Mouse (Mus musculus): ENCODE results near the gene Hist1h3g. TPM values are rescaled to one million over a fixed set of nuclear protein-coding genes. Genes with fewer than 3 reads are reported as not detected.
"Not testable (repeated sequence)": the region's sequence is repeated elsewhere in the genome, so short reads cannot be mapped to it uniquely, and the experiment has no call there.

The Hist1h3g gene
- polyA plus RNA-seq, 1 experiment = 23.2 TPM

DNA sequence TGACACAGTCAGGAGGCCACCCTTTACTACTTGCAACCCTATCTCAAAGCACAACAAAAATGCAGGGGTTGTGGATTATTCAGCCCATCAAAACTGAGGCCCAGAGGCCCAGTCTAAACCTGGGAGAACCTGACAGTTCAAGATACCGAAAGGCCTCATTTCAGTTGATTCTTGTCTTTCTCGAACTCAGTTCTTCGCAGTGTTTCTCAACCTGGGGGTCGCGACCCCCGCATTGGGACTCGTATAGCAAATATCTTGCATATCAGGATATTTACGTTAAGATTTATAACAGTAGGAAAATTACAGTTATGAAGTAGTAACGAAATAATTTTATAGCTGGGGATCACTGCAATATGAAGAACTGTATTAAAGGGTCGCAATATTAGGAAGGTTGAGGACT lies 9.3 kb upstream of the Hist1h3g start:
- TF ChIP-seq GATA1 (IDR thresholded peaks at IDR 0.05; ENCODE audit: low read length) = no peak

DNA sequence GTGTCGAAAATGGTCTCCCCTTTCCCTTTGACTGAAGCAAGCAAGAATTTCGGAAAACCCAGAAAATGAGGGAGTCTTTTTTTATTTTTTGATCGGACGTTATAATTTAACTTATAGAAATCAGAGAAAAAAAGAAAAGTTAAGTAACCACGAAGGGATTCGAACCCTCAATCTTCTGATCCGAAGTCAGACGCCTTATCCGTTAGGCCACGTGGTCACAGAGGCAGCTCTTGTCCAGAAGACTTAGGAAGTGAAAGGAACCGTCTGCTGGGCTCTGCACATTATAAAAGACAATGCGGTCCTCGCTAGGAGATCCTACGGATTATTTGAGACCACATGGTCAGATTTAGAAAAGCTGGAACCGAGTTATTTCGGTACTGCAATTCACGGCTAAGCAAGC lies 8.9 kb upstream of the Hist1h3g start:
- no peak for TF ChIP-seq GATA1 (IDR thresholded peaks at IDR 0.05; ENCODE audit: low read length)

DNA sequence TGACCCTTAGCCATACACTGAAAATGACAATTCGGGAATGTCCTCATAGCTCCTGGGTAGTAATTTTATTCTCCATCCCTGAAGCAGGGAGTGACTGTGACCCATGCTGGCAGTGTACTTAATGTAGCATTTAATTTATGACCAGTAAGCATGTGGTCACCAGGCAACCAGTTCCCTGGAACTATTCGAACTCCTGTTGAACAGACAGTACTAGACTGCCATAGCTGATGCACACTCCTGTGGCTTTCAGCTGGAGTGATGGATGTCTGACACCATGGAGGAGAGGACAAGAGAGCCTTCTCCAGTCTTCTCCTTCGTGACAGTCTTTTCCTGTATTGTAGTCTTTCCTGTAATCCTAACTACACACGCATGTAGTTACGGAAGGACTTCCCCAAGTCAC lies 6.2 kb upstream of the Hist1h3g start:
- no peak for TF ChIP-seq GATA1 (IDR thresholded peaks at IDR 0.05; ENCODE audit: low read length)

DNA sequence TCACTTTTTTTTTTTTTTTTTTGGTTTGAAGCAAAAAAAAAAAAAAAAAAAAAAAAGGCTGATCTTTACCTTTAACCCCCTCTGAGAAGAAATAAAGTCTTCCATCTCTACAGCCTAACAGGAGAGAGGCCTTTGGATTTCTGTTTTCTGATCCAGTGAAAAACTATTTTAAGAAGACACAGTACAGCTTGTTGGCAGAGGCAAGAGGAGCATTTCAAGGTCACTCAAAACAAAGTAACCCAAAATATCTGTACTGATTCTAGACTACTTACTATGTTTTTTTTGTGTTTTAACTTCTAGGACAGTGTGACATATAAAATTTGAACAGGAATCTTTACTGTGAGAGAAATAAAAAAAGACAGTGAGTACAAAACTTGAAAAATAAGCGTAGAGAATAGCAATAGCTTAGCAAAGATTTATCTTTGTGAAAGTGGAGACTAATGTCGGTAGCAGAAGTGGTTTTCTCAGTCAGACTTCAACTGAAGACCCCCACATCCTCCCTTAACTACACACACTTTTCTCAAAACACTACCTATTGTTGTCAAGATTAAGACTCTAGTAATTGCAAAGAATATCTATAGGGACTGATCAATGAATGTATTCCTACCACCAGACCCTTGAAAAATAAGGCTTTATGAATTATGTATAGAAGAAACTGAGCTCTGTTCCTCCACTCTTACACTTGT lies 5.6 kb upstream of the Hist1h3g start:
- no peak for TF ChIP-seq GATA1 (IDR thresholded peaks at IDR 0.05; ENCODE audit: low read length)

DNA sequence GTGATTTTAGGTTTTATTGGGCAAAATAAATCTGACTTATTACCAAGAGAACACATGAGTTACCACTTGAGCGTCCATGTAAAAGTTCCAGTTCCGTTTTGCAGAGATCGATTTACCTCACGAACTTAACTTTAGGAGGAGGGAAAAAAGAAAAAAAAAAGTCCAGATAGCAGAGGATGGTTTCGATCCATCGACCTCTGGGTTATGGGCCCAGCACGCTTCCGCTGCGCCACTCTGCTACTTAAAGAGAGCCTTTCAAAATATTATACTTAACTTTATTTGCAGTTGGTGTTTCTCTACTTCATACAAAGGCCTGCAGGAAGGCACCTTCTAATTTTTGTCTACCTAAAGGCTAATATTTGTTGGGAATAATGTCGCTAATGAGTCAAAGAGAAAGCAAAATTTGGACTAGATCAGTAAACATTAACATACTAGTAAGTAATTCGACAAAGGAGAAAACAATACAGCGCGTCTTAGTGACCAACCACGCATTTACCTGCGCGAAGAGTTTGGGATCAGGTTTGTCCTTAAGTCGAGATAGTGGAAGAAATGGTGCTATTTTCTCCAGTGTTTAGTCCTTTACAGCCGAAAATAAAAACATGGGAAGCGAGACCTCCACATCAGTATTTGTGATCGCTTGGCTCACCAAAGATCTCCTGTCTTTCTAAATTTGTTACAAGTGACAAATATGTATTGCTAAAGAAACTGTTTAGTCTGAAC lies 4.9 kb upstream of the Hist1h3g start:
- TF ChIP-seq GATA1 (IDR thresholded peaks at IDR 0.05; ENCODE audit: low read length) = no peak

DNA sequence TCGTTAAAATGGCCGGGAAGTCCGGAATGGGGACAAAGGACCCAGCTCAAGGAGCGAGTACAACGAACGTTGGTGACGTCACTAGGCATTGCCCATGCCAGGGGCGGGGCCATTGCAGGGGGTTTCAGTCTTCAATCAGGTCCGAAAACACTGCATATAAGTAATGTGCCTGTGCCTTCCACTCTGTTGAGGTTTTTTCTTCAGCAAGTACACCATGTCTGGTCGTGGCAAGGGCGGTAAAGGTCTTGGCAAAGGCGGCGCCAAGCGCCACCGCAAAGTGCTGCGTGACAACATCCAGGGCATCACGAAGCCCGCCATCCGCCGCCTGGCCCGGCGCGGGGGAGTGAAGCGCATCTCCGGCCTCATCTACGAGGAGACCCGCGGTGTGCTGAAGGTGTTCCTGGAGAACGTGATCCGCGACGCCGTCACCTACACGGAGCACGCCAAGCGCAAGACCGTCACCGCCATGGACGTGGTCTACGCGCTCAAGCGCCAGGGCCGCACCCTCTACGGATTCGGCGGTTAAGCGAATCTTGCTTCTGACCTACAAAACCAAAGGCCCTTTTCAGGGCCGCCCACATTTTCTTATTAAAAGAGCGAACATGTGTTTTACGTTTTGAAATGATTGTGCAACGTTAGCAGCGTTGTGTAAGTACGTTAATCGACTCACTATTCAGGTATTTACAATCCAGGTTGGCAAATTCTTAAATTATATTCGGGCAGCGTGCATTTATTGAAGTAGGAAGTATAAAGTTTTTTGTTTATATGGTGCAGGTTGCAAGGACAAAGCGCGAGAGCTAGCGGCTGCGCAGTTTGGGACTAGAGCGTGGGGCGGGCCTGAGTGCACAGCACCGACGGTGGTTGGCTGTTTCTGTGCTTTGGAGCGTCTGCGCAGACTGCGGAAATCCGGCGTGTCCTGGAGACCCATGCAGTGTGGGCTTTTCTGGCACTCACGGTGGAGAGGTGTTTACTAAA lies 4.0 kb upstream of the Hist1h3g start, which contains the start of gene Hist1h4h:
Gene Hist1h4h (plus strand): TSS at position 150 of the 975 bp plus-strand sequence.
- TF ChIP-seq GATA1 (IDR thresholded peaks at IDR 0.05; ENCODE audit: low read length) = no peak

DNA sequence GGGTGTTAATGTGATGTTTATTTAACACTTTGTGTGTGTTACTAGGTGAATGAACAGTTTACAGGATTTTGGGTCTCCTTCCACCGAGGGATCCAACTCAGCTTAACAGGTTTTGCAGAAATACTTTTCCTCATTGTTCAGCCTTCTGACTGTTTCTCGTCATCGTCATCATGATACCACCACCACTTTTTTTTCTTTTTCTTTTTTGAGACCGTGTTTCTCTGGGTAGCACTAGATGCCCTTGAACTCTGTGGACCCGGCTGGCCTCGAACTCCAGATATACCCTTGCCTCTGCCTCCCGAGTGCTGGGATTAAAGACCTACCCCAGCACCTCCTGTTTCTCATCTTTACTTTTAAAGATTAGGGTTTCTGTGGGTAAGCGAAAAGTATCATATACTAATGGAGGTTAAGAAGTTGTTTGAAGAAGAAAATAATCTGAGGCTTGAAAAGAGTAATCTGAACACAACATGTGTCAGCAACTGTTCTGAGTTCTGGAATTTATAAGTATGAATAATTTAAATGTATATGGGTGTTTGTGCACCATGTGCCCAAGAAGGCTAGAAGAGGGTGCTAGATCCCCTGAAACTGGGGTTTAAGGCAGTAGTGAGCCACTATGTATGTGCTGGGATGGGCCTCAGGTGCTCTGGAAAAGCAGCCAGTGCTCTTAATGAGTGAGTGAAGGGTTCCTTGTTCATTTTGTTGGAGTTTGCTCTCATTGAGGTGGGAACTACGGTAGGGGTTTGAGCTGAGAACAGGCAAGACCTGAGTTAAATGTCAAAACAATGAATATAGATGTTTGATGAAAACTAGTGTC lies 2.8 kb upstream of the Hist1h3g start:
- no peak for TF ChIP-seq GATA1 (IDR thresholded peaks at IDR 0.05; ENCODE audit: low read length)

DNA sequence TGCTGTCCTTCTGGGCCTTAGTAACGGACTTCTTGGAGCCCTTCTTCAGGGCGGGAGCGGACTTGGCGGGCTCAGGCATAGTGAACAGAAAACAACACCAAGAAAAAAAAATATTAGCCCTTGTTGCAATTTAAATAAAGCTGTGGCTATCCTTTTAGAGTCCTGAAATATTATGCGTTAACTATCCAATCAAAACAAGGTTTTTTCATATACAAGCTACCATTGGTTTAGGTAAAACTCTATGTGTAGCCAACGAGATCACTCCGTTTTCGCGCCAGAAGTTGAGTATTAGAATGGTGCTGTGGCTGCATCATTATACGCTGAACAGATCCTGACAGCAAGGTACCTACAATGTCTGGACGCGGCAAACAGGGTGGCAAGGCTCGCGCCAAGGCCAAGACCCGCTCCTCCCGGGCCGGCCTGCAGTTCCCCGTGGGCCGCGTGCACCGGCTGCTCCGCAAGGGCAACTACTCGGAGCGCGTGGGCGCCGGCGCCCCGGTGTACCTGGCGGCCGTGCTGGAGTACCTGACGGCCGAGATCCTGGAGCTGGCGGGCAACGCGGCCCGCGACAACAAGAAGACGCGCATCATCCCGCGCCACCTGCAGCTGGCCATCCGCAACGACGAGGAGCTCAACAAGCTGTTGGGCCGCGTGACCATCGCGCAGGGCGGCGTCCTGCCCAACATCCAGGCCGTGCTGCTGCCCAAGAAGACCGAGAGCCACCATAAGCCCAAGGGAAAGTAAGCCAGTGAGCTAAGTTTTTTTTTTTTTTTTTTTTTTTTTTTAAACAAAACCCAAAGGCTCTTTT lies 1.5 kb upstream of the Hist1h3g start, which contains the start of gene Hist1h2af:
Gene Hist1h2af (plus strand): TSS at position 347 of the 808 bp plus-strand sequence.
- not testable (repeated sequence) for TF ChIP-seq GATA1 (IDR thresholded peaks at IDR 0.05; ENCODE audit: low read length)

DNA sequence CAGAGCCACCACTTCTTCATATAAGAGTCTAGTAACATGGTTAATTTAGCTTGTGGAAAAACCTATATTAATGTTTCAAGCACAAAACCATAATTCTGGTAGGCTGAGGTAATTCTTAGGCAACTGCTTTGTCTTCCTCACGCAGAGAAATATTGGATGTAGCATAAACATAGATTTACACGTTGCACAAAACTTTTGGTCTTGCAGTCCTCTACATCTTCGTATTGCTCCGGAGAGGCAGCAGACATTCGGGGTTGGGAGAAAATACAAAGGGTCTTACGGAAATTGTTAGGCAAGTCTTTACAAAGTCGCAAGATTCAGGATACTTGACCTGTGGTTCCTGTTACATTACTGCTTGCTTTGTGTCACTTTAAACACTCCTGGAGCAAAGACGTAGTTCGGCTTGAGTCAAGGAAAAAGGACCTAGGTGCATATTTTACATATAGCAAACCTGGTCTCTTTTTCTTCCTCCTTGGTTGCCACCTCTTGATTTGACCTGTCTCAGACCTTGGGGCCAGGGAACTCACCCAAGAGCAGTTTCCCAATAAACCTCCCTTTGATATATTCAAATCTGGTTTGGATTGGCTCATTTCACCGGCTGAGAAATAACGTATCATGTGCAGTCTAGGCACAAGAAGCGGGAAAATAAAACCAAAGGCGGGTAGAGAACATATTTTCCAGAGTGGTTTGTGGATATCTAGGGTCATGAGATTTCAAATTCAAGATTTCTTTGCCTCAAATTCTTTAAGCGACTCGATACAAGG lies 672 bp upstream of the Hist1h3g start:
- no peak for TF ChIP-seq GATA1 (IDR thresholded peaks at IDR 0.05; ENCODE audit: low read length)

DNA sequence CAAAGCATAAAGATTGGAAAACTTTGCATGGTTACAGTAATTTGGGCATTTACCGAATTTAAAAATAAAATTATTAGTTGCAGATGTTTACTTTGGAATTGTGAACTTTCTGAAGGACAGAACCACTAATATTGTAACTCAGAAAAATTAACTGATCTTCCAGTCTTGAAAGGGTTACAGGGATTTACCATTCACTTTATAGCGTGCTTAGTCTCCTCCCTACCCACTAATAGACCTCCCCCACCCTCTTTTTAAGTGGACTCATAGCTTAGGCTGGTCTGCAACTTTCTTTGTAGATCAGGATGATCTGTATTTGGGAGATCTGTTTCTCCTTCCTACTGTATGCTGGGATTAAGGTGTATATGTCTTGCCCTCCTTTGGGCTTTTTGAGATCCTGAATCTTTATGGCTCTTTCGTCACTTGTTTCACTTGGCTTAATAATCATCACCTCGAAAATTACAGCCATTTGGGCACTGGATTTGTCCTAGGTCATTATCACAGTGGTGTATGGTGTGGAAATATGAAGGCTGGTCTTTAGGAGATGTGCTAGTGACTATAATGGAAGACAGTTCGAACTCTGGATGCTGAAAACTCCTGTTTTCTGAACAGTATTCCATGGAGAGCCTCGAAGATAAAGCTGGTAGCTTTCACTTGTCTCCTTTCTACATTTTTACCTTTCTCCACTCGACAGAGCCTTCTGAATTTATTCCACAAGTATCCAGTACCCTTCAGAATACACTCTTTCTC lies 1.0 kb downstream of the Hist1h3g start:
- no peak for TF ChIP-seq GATA1 (IDR thresholded peaks at IDR 0.05; ENCODE audit: low read length)

DNA sequence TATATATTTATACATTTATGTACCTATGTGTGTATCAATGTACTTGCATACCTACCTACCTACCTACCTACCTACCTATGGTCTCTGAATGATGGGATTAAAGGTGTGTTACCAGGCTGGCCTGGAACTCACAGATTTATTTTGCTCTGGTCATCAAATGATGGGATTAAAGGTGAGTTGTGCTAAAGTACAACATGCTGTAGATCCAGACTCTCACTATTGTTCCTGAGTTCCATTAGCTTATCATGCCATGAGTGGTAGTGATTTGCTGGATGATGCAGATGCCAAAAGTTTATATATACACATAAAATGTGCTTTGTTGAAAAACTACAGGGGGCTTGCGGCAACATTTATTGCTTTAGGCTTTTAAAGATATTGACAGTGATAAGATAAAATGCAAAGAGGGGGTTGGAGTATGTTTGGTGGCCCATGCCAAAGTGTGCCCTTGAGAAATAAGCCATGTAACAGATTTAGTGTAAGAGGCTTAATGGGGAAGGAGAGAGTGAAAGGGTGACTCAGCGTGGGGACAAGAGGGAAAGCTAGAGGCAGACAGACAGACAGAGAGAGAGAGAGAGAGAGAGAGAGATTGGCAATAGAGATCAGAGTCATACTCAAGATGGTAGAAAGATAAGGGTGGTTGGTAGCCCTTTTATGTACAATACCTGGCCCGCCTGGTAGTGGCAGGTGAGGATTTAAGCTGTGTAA lies 1.9 kb downstream of the Hist1h3g start:
- TF ChIP-seq GATA1 (IDR thresholded peaks at IDR 0.05; ENCODE audit: low read length) = no peak

DNA sequence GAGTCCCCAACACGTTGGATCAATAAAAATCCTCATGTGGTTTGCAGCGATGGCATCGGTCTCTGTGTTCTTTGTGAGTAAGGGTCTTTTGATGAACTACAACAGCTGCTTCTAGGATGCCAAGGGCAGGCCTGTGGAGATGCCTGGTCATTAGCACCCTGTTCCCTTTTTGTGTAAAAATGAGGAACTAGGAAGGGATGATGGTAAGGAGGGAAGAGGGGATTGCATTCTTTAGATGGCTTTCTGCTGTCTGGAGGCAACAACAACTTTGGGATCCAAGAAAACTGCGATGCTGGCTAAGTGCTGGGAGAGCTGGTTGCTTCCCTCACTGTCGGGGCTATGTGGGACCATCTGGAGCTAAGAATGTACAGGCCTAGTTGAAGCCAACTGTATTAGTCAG lies 3.0 kb downstream of the Hist1h3g start:
- no peak for TF ChIP-seq GATA1 (IDR thresholded peaks at IDR 0.05; ENCODE audit: low read length)

Measured in G1E-ER4 (cell line).